Mouse (Mus musculus) ES-Bruce4 (cell line): Measurements from ENCODE around the gene Ccm2.

Source experiments
- CTCF ChIP-seq: IDR thresholded peaks from one replicate; pipeline ENCODE4 v1.8.1; 2011; ENCODE audit warnings: low read depth, low read length
- POLR2A ChIP-seq: IDR thresholded peaks from one replicate; pipeline ENCODE4 v1.8.1; 2011; ENCODE audit warnings: low read length; ENCODE audit not compliant: insufficient read depth

GRCm38 (mm10) chr11:6596205-6596604 is 49.5 kb downstream of the Ccm2 start:
- TF ChIP-seq CTCF (no peak), POLR2A (no peak)
